Mouse (Mus musculus) lung, adult 2 months (tissue): ENCODE data around the gene Fbxl19. TPM values are rescaled to one million over a fixed set of nuclear protein-coding genes. Genes with fewer than 3 reads are reported as not detected.
A peak's percentile ranks its signal among the peaks of the same experiment; 100 is the strongest.

Source experiments
- DNase-seq: peaks from one replicate; pipeline ENCODE4 v3.0.0; 2022
- H3K4me1 ChIP-seq: fragments of 200-500 bp; 2 replicates; pipeline ENCODE4 v1.6.1; 2011; ENCODE audit warnings: low read length; ENCODE audit not compliant: control insufficient read depth, insufficient read depth
- H3K4me3 ChIP-seq: fragments of 200-500 bp; replicated peaks from 2 replicates; pipeline ENCODE3; 2011; ENCODE audit warnings: low read depth, mild to moderate bottlenecking, control low read depth, low read length; ENCODE audit errors: extremely low read depth
- CTCF ChIP-seq: fragments of 200-500 bp; IDR thresholded peaks from 2 replicates; pipeline ENCODE4 v1.5.1; 2011; ENCODE audit warnings: mild to moderate bottlenecking, low read length, control low read depth; ENCODE audit not compliant: insufficient read depth
- POLR2A ChIP-seq: fragments of 200-500 bp; IDR thresholded peaks from 2 replicates; pipeline ENCODE4 v1.6.1; 2011; ENCODE audit warnings: low read depth, mild to moderate bottlenecking, control low read depth, low read length, borderline replicate concordance; ENCODE audit errors: extremely low read depth
- WGBS: fragments of 180-500 bp; shearing (Covaris S2); methylation state at CpG from one replicate; pipeline ENCODE4 v1.1.7; 2018; 5-methylcytosine and 5-hydroxymethylcytosine counted together
- polyA plus RNA-seq: library from polyadenylated mRNA; depleted of rRNA; stranded (reverse); fragments of >200 nt; gene quantifications from 2 replicates; pipeline ENCODE4 v1.2.3, GENCODE M21; 2012; rRNA removed

Gene Fbxl19
- polyA plus RNA-seq, 1 experiment: 25.9 TPM

DNA sequence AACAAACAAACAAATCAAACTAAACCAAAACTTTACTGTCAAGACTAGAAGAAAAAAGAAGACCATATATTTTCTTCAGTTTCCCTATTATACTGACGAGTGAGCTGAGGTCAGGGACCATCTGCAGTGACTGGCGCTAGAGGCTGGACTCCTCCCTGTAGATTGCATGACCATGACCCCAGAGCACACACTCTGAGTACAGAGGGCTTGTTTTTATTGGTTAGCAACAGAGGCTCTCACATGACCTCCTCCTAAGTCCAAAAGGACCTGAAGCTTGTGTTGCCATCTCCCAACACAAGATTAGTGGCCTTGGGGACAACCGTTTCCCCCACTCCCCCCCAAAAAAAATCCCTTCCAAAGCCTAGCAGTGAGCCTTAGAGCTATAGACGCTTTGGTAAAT lies 69.5 kb downstream of the Fbxl19 start:
- H3K4me1 ChIP-seq: no peaks in the 10 kb centered on the region; the same call in 1 of the 2 replicates
- no peak for DNase-seq
- TF ChIP-seq POLR2A: no peak
- no peak for TF ChIP-seq CTCF
- 43% methylated on average over 4 of the region's 4 CpGs for WGBS
- no peak overlapping the region for H3K4me3 ChIP-seq

DNA sequence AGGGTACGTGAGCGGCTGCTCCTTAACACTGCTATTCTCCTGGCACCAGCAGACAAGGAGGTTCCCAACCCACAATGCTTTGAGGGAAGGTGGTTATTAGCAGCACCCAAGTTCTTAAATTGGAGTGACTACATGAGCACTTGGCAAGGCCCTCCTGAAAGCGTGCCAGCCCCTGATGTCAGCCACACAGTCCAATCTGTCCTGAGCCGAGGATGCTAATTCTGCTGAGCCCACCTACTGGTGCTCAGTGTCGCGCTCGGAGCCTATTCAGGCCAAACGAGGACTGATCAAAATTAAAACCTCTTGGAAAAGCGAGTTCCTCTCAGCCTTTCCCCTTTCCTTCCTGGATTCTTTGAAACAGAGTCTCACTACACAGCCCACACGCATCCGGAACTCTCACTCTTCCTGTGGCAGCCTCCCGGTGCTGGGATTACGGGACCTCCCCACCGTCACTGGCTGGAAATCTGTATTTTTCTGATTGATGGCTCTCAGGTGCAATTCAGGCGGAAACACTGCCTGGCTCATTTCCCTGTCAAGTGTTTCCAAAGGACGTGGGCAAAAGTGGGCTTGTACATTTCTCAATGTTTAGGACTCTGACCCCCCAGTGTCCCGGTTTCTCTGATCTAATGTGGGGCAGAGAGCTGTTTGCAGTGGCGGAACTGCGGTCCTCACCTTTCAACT lies 70.0 kb downstream of the Fbxl19 start:
- peak; percentile 41 for DNase-seq
- H3K4me3 ChIP-seq: peak overlapping the region; percentile 38
- no peaks in the 10 kb centered on the region; the same call in 1 of the 2 replicates for H3K4me1 ChIP-seq
- no peak for TF ChIP-seq POLR2A
- TF ChIP-seq CTCF: no peak
- 39% methylated on average over 19 of the region's 19 CpGs for WGBS

DNA sequence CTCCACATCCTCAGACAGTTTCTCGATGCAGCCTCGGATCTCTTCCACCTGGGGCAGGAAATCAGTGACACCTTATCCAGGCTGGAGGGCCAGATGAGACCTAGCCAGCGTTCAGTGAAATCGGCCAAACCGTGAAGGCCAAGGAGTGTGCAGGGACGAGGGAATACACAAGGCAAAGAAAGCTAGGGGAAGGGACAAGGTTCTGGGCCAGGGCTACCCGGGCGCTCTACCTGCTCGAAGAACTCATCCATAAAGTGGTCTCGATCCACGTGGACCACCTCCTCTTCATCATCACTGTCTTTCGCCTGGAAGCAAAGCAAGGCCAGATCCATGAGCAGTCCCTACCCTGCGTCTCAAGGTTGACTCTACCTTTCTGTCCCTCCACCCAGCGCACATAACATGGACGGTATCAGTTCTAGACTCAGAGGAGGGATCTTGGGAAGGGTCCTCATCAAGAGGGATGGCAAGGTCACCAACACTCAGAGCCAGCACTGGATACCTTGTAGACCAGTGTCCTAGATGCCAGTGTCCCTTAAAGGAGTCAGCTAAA lies 70.8 kb downstream of the Fbxl19 start:
- no peak overlapping the region for H3K4me3 ChIP-seq
- no peak for DNase-seq
- no peaks in the 10 kb centered on the region; the same call in 1 of the 2 replicates for H3K4me1 ChIP-seq
- WGBS: 82% methylated on average over 15 of the region's 15 CpGs
- TF ChIP-seq POLR2A (no peak), CTCF (no peak)

DNA sequence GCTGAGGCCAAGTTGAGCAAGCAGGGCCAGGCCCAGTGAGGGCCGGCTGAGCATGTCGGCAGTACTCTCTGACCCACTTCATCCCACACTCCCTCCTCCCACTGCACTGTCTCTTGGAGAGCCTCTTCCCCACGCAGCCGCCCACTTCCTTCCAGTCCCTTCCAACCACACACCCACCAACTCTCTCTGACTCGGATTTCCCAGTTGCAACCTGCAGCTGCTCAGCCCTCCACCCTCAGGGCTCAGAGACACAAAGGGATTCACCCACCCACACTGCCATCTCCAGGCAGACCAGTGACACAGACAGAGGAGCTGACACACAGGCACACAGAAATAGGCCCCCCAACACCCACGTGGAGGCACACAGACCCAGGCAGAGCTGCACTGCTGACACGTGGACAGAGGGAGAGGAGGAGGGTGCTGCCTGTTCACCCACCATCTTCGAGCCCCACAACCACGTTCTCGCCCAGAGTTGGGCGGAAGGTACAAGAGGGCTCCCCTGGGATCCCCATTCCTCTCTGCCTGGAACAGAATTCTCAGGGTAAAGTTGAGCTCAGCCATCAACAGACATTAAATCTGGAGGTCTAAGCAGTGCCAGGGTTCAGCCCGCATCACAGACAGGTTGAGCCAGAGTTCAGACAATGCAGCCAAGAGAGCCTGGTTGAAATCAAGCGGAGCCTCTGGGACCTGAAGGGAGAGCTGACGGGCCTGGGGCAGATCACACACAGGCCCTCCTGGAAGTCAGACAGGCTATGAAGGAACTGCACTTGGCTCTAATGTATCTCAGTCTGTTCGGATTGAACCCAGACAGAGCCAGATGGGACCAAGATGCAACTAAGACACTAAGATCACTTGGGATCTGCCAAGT lies 71.8 kb downstream of the Fbxl19 start:
- TF ChIP-seq POLR2A (peak; percentile 35; the same call in 1 of the 2 replicates), CTCF (peak; percentile 66)
- Histone ChIP-seq H3K4me3 (no peak overlapping the region), H3K4me1 (no peaks in the 10 kb centered on the region; the same call in 1 of the 2 replicates)
- 48% methylated on average over 15 of the region's 15 CpGs for WGBS
- DNase-seq: peak; percentile 28

DNA sequence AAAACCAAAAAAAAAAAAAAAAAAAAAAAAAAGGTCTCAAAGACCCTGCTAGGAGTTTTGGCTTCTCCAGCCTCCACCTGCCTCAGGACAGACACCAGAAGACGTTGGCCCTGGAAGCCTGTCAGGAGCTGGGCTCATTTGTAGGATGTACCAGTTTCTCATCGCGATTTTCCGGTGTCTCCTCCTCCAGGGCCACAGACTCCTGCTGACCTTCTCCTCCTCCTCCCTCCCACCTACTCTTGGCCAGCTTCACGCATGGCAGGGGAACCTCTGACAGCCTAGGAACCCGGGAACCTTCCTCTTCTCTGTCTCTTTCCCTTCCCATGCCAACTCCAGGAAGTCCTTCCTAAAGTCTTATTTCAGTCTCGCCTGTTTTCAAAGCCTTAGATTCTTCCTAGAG lies 72.7 kb downstream of the Fbxl19 start:
- DNase-seq: no peak
- H3K4me3 ChIP-seq: no peak overlapping the region
- H3K4me1 ChIP-seq: no peaks in the 10 kb centered on the region; the same call in 1 of the 2 replicates
- TF ChIP-seq CTCF (no peak), POLR2A (no peak)
- WGBS: 74% methylated on average over 7 of the region's 7 CpGs

DNA sequence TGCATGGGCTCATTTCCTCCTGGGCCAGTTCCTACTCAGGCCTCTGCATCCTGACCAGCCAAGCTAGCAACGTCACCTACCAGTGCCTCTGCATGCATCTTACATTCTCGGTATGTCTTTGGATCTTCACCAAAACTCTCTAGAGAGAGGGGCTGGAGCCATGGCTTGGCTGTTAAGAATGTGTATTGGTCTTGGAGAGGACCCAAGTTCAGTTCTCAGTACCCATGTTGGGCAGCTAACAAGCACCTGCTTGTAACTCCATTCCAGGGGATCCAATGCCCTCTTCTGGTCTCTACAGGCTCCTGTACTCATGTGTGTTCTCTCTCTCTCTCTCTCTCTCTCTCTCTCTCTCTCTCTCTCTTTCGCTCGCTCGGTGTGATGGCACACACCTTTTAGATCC lies 73.4 kb downstream of the Fbxl19 start:
- H3K4me1 ChIP-seq: no peaks in the 10 kb centered on the region; the same call in 1 of the 2 replicates
- no peak for DNase-seq
- 81% methylated on average over 5 of the region's 5 CpGs for WGBS
- TF ChIP-seq CTCF: no peak
- no peak overlapping the region for H3K4me3 ChIP-seq

Other genes starting within 250 kb of the Fbxl19 start
- 27.0 and 32.8 TPM in 2 replicates for gene Srcap, start 232.6 kb upstream of the Fbxl19 start, polyA plus RNA-seq
- 8.1 and 10.0 TPM in 2 replicates for gene Gm42715, start 225.0 kb upstream of the Fbxl19 start, polyA plus RNA-seq
- gene Tmem265, start 183.2 kb upstream of the Fbxl19 start, polyA plus RNA-seq: 1.7 and 4.2 TPM in 2 replicates
- 54.9 and 70.9 TPM in 2 replicates for gene Phkg2, start 171.2 kb upstream of the Fbxl19 start, polyA plus RNA-seq
- gene Ccdc189, start 155.9 kb upstream of the Fbxl19 start, polyA plus RNA-seq: 14.0 and 16.5 TPM in 2 replicates
- gene Rnf40, start 155.8 kb upstream of the Fbxl19 start, polyA plus RNA-seq: 26.1 and 32.8 TPM in 2 replicates
- 13.9 and 15.4 TPM in 2 replicates for gene Zfp629, start 128.7 kb upstream of the Fbxl19 start, polyA plus RNA-seq
- 22.0 and 26.8 TPM in 2 replicates for gene Bcl7c, start 35.6 kb upstream of the Fbxl19 start, polyA plus RNA-seq
- gene Ctf1, start 31.8 kb upstream of the Fbxl19 start, polyA plus RNA-seq: 20.1 and 21.1 TPM in 2 replicates
- gene Ctf2, start 12.4 kb upstream of the Fbxl19 start, polyA plus RNA-seq: not detected in 2 replicates
- 39.1 and 45.6 TPM in 2 replicates for gene Orai3, start 25.3 kb downstream of the Fbxl19 start, polyA plus RNA-seq
- gene Setd1a, start 32.1 kb downstream of the Fbxl19 start, polyA plus RNA-seq: 10.8 and 15.6 TPM in 2 replicates
- not detected in 2 replicates for gene Gm49388, start 41.1 kb downstream of the Fbxl19 start, polyA plus RNA-seq
- gene Hsd3b7, start 56.1 kb downstream of the Fbxl19 start, polyA plus RNA-seq: 79.4 and 81.7 TPM in 2 replicates
- 63.5 and 77.9 TPM in 2 replicates for gene Stx4a, start 79.8 kb downstream of the Fbxl19 start, polyA plus RNA-seq
- 5.1 and 7.6 TPM in 2 replicates for gene Stx1b, start 80.0 kb downstream of the Fbxl19 start, polyA plus RNA-seq
- 22.0 and 23.4 TPM in 2 replicates for gene Zfp646, start 131.7 kb downstream of the Fbxl19 start, polyA plus RNA-seq
- gene Zfp668, start 132.3 kb downstream of the Fbxl19 start, polyA plus RNA-seq: 6.0 and 6.7 TPM in 2 replicates
- 3.4 and 5.0 TPM in 2 replicates for gene Prss53, start 146.4 kb downstream of the Fbxl19 start, polyA plus RNA-seq
- not detected in 2 replicates for gene Gm21974, start 150.9 kb downstream of the Fbxl19 start, polyA plus RNA-seq
- 176 and 201 TPM in 2 replicates for gene Vkorc1, start 151.1 kb downstream of the Fbxl19 start, polyA plus RNA-seq
- gene Bckdk, start 159.5 kb downstream of the Fbxl19 start, polyA plus RNA-seq: 72.7 and 94.7 TPM in 2 replicates
- 10.4 and 12.5 TPM in 2 replicates for gene Kat8, start 168.0 kb downstream of the Fbxl19 start, polyA plus RNA-seq
- gene Prss8, start 185.6 kb downstream of the Fbxl19 start, polyA plus RNA-seq: 157 and 158 TPM in 2 replicates
- 14.6 and 17.5 TPM in 2 replicates for gene Prss36, start 202.2 kb downstream of the Fbxl19 start, polyA plus RNA-seq
- 221 and 299 TPM in 2 replicates for gene Fus, start 222.9 kb downstream of the Fbxl19 start, polyA plus RNA-seq
- gene Pycard, start 249.3 kb downstream of the Fbxl19 start, polyA plus RNA-seq: 28.0 and 66.7 TPM in 2 replicates